8 mouse cellular contexts compared by ENCODE assay signal in the genomic region with DNA sequence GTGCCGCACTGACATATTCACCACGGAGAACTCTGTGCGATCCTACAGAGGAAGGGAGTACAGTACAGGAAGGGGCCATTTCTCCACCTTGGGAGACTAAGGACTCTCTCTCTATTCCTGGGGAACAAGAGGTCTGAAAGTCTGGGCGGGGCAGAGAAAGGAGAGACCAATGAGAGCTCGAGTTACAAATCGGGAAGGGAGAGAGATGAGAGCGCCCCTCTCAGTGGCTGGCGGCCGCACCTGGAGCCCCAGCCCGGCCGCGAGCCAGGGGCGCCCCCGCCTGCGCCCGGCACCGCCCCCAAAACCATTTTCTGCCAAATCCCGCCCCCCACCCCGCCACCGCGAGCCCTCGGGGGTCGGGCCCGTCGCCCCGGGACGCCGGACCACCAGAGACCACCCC. TPM values are rescaled to one million over a fixed set of nuclear protein-coding genes. Genes with fewer than 3 reads are reported as not detected.
DNase-seq lines count a peak whose midpoint lies in the region; ATAC-seq and TF ChIP-seq lines count a peak whose summit lies in the region.

No protein-coding gene starts in this region.

- peak overlapping the region; percentile 99; the same call in 1 of the 2 replicates for H3K27ac ChIP-seq in cortical plate, adult 2 months (ENCODE audit: insufficient read depth, low read length)
- peak overlapping the region; percentile 97 for H3K27ac ChIP-seq in left cerebral cortex, adult 2 months

- peaks cover 1% of the 10 kb centered on the region; the same call in 1 of the 2 replicates for H3K4me1 ChIP-seq in cortical plate, adult 2 months (ENCODE audit: control insufficient read depth, insufficient read depth, low read length)

- DNase-seq in adrenal gland, adult (ENCODE audit: inconsistent age in 2 of 2, low spot score in 1 of 2), result peak; percentile 93 to 98
- DNase-seq in gastrocnemius, adult 8-10 months (ENCODE audit: low spot score in 2 of 2), result peak; percentile 84 to 87
- peak; percentile 82 for DNase-seq in hindlimb bud, embryonic 11.5 days (ENCODE audit: extremely low spot score, low read depth, low spot score)
- peak; percentile 91 to 93 for DNase-seq in left cerebral cortex, adult 2 months (ENCODE audit: extremely low spot score in 1 of 2, low spot score in 2 of 2)
- peak; percentile 83 for DNase-seq in right cerebral cortex, postnatal 14 days
- peak; percentile 82 for DNase-seq in urinary bladder, postnatal 25 days (ENCODE audit: low spot score)

- no peak for TF ChIP-seq CTCF in cortical plate, adult 2 months (IDR thresholded peaks at IDR 0.05; ENCODE audit: extremely low read depth, insufficient read depth, low read length)
- no peak for TF ChIP-seq CTCF in left cerebral cortex, adult 2 months (IDR thresholded peaks at IDR 0.05)

- peak overlapping the region; percentile 62 for H3K4me3 ChIP-seq in cortical plate, adult 2 months (ENCODE audit: insufficient read depth, low read length)
- peak overlapping the region; percentile 89 for H3K4me3 ChIP-seq in left cerebral cortex, adult 2 months

- peak; percentile 70 for ATAC-seq in megakaryocyte, adult 5-6 weeks (ENCODE audit: poor library complexity, severe bottlenecking)

- intact Hi-C loops in left cerebral cortex, adult 2 months (cut with DNase I), result no loop called here

- no peak for TF ChIP-seq POLR2A in cortical plate, adult 2 months (IDR thresholded peaks at IDR 0.05; ENCODE audit: extremely low read depth, insufficient read depth, low read length)

RNA-seq across cellular contexts. Expression of a gene that starts 1.0 kb away (rescaled TPM):
- polyA plus RNA-seq in cortical plate, adult 2 months (2012; rRNA removed), result 94.2 and 95.0 TPM in 2 replicates
- total RNA-seq in gastrocnemius, adult 8-10 months (2022), result 10 to 100 TPM; 48.0 to 63.0 (median 55.2) TPM
- 100 to 1,000 TPM; 164 to 167 TPM for total RNA-seq in left cerebral cortex, adult 2 months (2021)
- 17.0 and 28.7 TPM in 2 replicates for total RNA-seq in megakaryocyte, adult 5-6 weeks (2015)
- 32.3 and 34.6 TPM in 2 replicates for total RNA-seq in megakaryocyte, adult 5-6 weeks (2017)

RNA-seq across cellular contexts. Expression of a gene that starts 46.2 kb away (rescaled TPM):
- polyA plus RNA-seq in cortical plate, adult 2 months (2012; rRNA removed), result 70.3 and 75.2 TPM in 2 replicates
- total RNA-seq in gastrocnemius, adult 8-10 months (2022), result 10 to 100 TPM; 19.1 to 31.3 (median 25.5) TPM
- 10 to 100 TPM; 49.5 to 61.2 TPM for total RNA-seq in left cerebral cortex, adult 2 months (2021)
- total RNA-seq in megakaryocyte, adult 5-6 weeks (2015), result 41.8 and 53.3 TPM in 2 replicates
- total RNA-seq in megakaryocyte, adult 5-6 weeks (2017), result 71.5 and 75.2 TPM in 2 replicates

Comparison
In these comparisons a context has a peak if more than half of its experiments do, and no peak if none do; other contexts are left out.
1. Peak in every context shown above with its lines: DNase-seq, ATAC-seq, H3K4me3 ChIP-seq and H3K27ac ChIP-seq.